Mouse (Mus musculus): ENCODE data around the gene Ddx17. TPM values are rescaled to one million over a fixed set of nuclear protein-coding genes. Genes with fewer than 3 reads are reported as not detected.
A peak's percentile ranks its signal among the peaks of the same experiment; 100 is the strongest.

Ddx17 gene
- total RNA-seq, 2 experiments from 2014 or later = 363 to 364 TPM

DNA sequence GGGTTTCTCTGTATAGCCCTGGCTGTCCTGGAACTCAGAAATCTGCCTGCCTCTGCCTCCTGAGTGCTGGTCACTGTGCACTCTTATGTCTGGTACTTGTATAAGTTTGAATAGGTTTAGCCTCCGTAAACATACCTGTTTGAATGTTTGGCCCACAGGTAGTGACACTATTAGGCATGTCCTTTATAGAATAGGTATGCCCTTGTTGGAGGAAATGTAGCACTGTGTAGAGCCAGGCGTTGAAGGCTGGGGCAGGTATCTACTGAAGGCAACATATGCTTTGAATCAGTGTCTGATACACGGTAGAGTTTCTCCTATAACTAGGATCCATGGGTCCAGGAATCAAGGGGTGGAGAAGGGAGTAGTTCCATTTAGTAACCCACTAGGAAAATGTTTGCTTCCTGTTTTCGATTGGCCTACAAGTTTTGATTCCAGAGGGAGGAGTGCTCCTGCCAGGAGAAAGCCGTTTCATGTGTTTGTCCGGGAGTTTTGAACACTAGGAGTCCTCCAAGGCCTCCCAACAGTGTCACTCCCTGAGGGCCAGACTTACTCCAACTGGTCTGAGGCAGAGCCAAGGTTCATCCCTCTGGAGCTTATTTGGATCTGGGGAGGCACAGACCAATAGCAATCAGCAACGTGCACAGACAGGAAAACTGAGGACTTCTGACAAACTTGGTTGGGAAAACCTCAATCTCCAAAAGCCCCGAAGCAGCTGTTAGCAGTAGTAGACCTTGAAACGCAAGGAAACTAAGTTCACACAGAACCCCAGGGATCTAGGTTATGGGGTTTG, 20.4 kb downstream of the Ddx17 start:
- intact Hi-C loops (cut with DNase I) = no loop called here
- DNase-seq (ENCODE audit: low spot score in 2 of 2) = no peak

DNA sequence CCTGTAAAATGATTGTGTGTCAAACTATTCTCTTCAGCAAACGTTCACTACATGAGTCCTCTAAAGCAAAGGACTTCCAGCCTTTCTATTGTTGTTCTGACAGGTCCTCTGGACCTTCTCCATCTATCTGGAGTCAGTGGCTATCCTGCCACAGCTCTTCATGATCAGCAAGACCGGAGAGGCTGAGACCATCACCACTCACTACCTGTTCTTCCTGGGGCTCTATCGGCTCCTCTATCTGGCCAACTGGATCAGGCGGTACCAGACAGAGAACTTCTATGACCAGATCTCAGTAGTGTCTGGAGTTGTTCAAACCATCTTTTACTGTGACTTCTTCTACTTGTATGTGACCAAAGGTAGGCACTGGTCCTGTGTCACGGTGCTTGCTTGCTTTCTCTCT, 21.0 kb downstream of the Ddx17 start:
- DNase-seq (ENCODE audit: low spot score in 2 of 2) = no peak
- intact Hi-C loops (cut with DNase I) = no loop called here

DNA sequence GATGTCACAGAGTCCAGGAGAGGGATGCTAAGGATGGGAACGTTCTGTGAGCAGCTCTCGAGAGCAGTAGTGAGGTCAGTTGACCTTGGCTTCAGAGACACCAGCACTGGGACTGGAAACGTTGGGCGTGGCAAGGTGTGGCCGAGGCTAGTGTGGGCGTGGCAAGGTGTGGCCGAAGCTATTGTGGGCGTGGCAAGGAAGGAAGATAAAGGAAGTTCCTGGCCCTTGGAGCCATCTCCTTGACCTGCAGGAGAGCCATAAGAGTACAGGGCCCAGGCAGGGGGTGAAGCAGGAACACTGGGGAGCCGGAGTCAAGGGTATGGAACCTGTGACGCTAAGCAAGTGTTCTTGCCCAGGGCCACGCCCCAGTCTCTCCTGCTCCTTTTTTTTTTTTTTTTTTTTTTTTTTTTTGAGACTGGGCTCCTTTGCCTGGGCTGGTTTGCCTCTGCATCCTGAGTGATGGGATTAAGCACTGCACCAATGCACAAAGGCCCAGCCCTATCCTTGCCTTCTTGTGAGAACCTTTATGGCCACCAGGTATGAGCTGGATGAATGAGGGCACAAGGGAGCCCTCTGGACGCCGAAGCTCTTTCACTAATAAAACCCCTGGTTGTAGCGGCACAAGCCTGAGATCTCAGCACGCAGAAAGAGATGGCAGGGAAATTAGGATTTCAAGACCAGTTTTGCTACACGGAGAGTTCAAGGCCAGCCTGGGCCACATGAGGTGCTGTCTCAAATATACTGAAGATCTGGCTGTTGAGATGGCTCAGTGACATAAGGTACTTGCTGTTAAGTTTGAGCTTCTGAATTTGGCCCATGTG, 26.9 kb downstream of the Ddx17 start:
- intact Hi-C loops (cut with DNase I) = no loop called here
- DNase-seq (ENCODE audit: low spot score in 2 of 2) = no peak

DNA sequence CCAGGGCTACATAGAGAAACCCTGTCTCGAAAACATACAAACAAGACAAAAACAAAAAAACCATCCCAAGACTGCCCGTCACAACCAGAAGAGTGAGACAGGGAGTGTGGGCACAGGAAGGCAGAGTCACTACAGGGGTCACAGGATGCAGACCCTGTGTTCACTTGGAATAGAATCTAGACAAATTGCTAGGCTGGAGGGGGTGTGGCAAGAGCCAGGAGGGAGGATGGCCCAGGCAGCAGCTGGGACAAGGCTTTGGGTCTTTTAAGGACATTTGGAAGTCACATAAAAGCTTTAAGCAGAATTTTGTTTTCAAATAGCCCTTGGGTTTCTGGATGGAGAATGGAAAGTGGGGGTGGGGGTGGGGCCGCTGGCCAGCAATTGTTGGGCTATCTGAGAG, 28.0 kb downstream of the Ddx17 start:
- no peak for DNase-seq (ENCODE audit: low spot score in 2 of 2)
- intact Hi-C loops (cut with DNase I) = no loop called here

DNA sequence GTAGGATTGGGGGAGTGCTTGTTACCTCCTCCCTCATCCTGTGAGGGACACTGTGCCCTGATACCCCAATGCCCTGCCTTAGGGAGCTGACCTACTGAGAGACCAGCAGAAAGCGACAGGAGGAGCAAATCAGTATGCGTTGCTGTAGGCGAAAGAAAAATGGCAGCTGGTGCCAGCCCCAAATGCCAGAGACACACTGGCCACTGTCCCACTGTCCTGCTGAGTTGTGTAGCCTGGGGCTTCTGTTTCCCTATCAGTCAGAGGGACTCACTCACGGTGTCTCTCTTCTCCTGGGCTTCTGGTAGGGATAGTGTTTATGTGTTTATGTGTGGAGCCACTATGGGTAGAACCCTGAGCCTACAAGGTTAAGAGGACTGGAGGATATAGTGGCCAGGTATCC, 28.8 kb downstream of the Ddx17 start:
- intact Hi-C loops (cut with DNase I) = no loop called here

GRCm38 (mm10) chr15:79516171-79517096, 30.1 kb downstream of the Ddx17 start, which contains the start of gene Kdelr3:
Gene Kdelr3, plus strand, starts transcription at chr15:79516411.
- intact Hi-C loops (cut with DNase I) = no loop called here
- peak in 1 of 2 experiments; percentile 29 for DNase-seq (ENCODE audit: low spot score in 2 of 2)

More for the DNA sequence above, 28.8 kb downstream of the Ddx17 start:
- no peak for DNase-seq (ENCODE audit: low spot score in 2 of 2)

DNA sequence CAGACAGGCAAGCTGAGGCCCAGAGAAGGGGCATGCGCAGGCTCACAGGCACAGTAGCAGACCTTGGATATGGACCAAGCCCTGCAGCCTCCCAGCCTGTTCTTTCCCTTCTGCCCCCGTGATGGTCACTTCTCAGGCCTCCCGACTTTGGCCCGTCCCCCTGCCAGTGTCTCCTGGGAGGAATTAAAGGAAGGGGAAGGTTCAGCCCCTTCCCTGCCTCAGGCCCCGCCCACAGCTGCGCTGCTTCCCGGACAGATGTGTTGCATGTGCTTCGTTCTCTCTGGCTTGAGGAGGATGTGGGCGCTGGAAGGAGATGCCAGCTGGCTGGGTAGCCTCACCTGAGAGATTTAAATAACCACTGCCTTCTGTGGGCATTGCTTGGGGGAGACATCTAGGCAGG, 32.6 kb downstream of the Ddx17 start:
- intact Hi-C loops (cut with DNase I) = no loop called here
- no peak for DNase-seq (ENCODE audit: low spot score in 2 of 2)

GRCm38 (mm10) chr15:79511553-79512320, 34.8 kb downstream of the Ddx17 start:
- intact Hi-C loops (cut with DNase I) = no loop called here
- peak; percentile 92 for DNase-seq (ENCODE audit: low spot score in 2 of 2)

DNA sequence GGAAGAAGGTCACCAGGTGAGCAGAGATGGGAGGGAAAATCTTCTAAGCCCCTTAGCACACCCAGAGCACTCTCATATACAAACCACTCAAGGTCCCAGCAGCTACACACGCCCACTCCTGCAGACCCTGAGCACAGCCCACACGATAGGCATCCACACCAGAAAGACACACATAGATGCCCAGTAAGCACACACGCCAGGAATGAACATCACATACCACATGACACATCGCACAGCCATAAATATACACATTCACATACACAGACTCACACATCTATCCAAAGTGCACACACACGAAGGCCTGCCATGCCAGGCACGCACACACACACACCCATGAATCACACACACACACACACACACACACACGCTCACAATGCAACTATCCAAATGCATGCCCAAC, 36.1 kb downstream of the Ddx17 start:
- intact Hi-C loops (cut with DNase I) = no loop called here
- peak in 1 of 2 experiments; percentile 74 for DNase-seq (ENCODE audit: low spot score in 2 of 2)

- peak; percentile 73 to 76 for DNase-seq (ENCODE audit: low spot score in 2 of 2)
Observed at GRCm38 (mm10) chr15:79509998-79510397, 36.5 kb downstream of the Ddx17 start.

DNA sequence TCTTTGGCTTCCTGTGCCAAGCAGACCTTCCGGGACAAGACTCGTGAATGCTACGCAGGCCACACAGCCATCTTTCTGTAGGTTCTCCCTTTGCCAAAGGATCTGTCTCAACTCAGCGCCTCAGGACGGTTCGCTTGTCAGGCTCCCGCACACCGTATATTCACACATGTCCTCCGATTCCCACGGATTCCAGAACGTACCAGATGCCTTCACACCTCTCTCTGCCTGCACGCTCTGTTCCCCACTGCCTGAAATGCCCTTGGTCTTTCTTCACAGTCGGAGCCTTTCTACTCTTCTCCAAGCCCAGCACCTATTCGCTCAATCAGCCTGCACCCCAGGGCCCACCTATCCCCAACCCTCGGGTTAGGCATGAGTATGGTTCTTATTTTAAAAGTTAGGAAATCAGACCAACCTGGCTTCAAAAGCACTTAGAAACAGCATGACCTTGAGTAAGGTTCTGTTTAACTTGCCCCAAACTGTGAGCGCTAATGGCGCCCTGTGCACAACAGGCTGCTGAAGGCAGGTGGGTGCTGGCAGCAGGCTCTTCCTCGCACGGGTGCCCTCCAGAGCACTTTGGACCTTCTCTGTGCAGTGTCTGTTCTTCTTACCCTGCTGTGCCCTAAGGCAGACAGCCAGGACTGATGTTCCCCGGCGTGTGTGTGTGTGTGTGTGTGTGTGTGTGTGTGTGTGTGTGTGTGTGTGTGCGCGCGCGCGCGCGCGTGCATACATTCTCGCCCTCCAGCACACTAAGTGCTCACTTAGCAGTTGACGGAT, 39.3 kb downstream of the Ddx17 start:
- intact Hi-C loops (cut with DNase I) = no loop called here
- peak; percentile 43 to 75 for DNase-seq (ENCODE audit: low spot score in 2 of 2)

More at GRCm38 (mm10) chr15:79509998-79510397, 36.5 kb downstream of the Ddx17 start:
- intact Hi-C loops (cut with DNase I) = no loop called here

DNA sequence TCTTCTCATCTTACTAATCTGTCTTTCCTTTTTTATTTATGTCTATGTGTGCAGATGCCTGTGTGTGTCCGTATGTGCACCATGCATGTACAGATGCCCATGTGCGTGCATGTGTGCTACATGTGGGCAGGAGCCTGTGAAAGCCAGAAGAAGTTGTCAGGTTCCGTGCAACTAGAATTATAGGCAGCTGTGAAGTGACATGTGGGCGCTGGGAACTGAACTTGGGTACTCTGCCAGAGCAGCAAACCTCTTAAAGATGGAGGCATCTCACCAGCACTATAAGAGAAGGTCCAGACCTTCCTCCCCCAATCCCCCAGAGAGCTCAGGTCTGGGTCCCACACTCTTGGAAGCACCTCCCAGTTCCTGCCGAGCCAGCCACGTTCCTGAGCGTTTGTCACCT, 40.1 kb downstream of the Ddx17 start:
- intact Hi-C loops (cut with DNase I) = no loop called here
- peak in 1 of 2 experiments; percentile 74 for DNase-seq (ENCODE audit: low spot score in 2 of 2)

GRCm38 (mm10) chr15:79505616-79506283, 40.8 kb downstream of the Ddx17 start:
- intact Hi-C loops (cut with DNase I) = no loop called here
- DNase-seq (ENCODE audit: low spot score in 2 of 2) = peak; percentile 78 to 85

DNA sequence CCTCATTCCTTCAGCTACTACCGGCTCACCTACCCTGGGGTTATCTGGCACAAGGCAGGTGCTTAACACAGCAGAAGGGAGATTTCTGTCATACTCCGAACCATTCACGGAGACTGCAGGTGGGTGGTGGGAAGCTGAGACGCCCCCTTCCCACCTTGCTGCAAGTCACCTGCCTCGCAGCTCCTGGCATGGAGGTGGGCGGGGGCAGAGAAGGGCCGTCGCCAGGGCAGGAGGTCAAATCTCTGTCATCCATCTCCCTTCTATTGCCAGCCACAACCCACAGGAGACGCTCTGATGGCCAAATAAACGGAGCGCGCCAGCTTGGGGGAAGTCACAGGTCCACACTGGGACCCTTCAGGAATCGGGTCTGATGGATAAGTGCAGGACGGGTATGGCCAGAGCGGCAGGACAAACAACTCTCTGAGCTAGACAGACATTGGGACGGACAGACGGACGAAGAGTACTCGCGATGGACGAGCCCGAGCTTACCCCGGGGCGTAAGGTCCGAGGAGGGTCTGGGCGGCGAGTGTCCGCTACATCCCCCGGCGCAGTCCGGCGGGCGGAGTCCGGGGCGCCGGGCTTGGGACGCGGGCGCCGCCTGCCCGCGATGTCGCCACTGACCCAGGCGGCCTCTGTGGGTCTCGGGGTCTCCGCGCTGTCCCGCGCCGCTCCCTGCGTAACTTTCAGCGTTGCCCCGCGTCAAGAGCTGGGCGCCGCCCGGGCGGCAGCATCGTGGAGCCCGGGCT, 41.7 kb downstream of the Ddx17 start, which contains the start of gene Kcnj4:
Gene Kcnj4 (minus strand): TSS at position 535 of the 746 bp plus-strand sequence.
- DNase-seq (ENCODE audit: low spot score in 2 of 2) = no peak
- intact Hi-C loops (cut with DNase I) = no loop called here

DNA sequence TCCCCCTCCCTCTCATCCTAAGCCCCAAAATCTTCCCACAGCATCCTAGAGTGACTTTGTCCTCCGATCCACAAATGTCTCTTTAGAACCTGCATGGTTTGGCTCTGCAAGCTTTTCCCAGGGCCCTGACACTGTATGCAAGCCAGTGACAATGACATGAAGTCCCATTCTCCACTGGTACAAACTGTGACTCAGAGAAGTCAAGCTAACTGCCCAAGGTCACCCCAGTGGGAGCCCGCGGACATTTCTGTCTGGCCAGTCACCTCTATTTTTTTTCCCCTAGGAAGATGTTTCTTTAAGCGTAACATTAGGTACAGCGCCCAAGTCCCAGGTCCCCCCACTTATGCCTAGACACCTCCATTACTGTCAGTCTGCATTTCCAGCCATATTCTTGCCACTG, 43.1 kb downstream of the Ddx17 start:
- DNase-seq (ENCODE audit: low spot score in 2 of 2) = no peak
- intact Hi-C loops (cut with DNase I) = no loop called here

DNA sequence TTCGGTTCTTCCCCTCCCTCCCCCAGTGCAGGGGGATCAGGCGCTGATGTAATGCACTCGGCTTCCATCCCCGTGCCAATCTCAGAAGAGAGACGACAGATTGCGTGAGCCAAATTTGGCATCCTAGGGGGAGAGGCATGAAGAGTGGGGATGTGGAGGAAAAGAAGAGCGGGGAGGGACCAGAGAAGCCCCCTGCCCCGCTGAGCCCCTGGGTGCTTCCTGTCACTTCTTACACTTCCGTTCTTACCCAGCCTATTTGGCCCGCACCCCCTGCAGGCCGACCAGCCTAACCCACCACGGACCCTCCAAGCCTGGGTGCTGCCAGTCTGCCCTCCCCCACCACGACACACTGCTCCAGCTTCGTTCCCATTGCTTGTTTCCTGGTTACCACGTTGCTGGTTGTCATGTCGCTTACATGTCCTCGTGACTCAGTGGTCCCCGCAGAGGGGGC, 43.6 kb downstream of the Ddx17 start:
- intact Hi-C loops (cut with DNase I) = no loop called here
- DNase-seq (ENCODE audit: low spot score in 2 of 2) = peak; percentile 74 to 75

DNA sequence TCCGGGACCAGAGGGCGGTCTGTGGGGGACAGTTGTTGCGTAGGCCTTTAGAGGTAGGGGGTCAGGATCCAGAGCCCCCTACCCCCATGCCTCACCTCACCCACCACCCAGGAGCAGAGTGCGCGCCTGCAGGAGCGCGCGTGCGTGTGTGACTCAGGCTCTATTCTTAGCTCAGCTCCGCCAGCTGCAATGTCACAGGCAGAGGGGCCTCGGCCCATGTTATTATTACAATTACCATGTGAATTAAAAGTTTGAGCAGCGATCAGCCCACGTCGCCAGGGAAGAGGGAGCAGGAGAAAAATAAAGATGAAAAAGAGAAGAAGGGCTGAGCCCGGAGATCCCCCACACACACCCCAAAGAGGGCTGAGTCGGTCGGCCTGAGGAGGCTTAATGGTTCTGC, 46.4 kb downstream of the Ddx17 start:
- peak in 1 of 2 experiments; percentile 48 for DNase-seq (ENCODE audit: low spot score in 2 of 2)
- intact Hi-C loops (cut with DNase I) = no loop called here

Measured in left cerebral cortex, postnatal 14 days (tissue).